Mouse (Mus musculus) lung, postnatal 10 days (tissue): Measurements from ENCODE around the gene Ankle1.
A peak's percentile ranks its signal among the peaks of the same experiment; 100 is the strongest.

ENCODE experiments used
- DNase-seq: peaks from one replicate; pipeline ENCODE4 v3.0.0; 2021

Gene Ankle1

GRCm38 (mm10) chr8:71381971-71382961 is 23.5 kb upstream of the Ankle1 start:
- peak; percentile 94 for DNase-seq

GRCm38 (mm10) chr8:71383396-71383795 is 22.4 kb upstream of the Ankle1 start:
- no peak for DNase-seq

- DNase-seq: peak; percentile 63
Observed at GRCm38 (mm10) chr8:71383860-71384259, 21.9 kb upstream of the Ankle1 start.

- no peak for DNase-seq
Observed at GRCm38 (mm10) chr8:71385212-71385835, 20.5 kb upstream of the Ankle1 start.

GRCm38 (mm10) chr8:71388267-71388666 is 17.5 kb upstream of the Ankle1 start:
- DNase-seq: peak; percentile 46

- no peak for DNase-seq
Observed at GRCm38 (mm10) chr8:71391696-71392095, 14.1 kb upstream of the Ankle1 start.

GRCm38 (mm10) chr8:71392391-71392790 is 13.4 kb upstream of the Ankle1 start:
- no peak for DNase-seq

GRCm38 (mm10) chr8:71392871-71393270 is 12.9 kb upstream of the Ankle1 start:
- peak; percentile 86 for DNase-seq

- DNase-seq: no peak
Observed at GRCm38 (mm10) chr8:71394481-71394880, 11.3 kb upstream of the Ankle1 start.

- no peak for DNase-seq
Observed at GRCm38 (mm10) chr8:71395071-71395470, 10.7 kb upstream of the Ankle1 start.

- peak; percentile 70 for DNase-seq
Observed at GRCm38 (mm10) chr8:71395629-71396028, 10.2 kb upstream of the Ankle1 start, which contains the start of gene Ushbp1. Gene Ushbp1 (minus strand): TSS chr8:71395802.

- peak; percentile 98 for DNase-seq
Observed at GRCm38 (mm10) chr8:71396639-71397305, 9.0 kb upstream of the Ankle1 start, which contains the start of gene Babam1. Gene Babam1 (plus strand): TSS chr8:71396861.

- no peak for DNase-seq
Observed at GRCm38 (mm10) chr8:71397701-71398100, 8.1 kb upstream of the Ankle1 start.

GRCm38 (mm10) chr8:71400826-71401225 is 5.0 kb upstream of the Ankle1 start:
- DNase-seq: no peak

GRCm38 (mm10) chr8:71401454-71401853 is 4.4 kb upstream of the Ankle1 start:
- DNase-seq: no peak

GRCm38 (mm10) chr8:71402446-71402964 is 3.3 kb upstream of the Ankle1 start:
- DNase-seq: no peak

- no peak for DNase-seq
Observed at GRCm38 (mm10) chr8:71403107-71403885, 2.5 kb upstream of the Ankle1 start.

GRCm38 (mm10) chr8:71404011-71404410 is 1.8 kb upstream of the Ankle1 start:
- DNase-seq: no peak

- DNase-seq: no peak
Observed at GRCm38 (mm10) chr8:71404951-71405351, 859 bp upstream of the Ankle1 start.

- peak; percentile 82 for DNase-seq
Observed at GRCm38 (mm10) chr8:71406099-71407015, 547 bp downstream of the Ankle1 start.

GRCm38 (mm10) chr8:71407441-71407840 is 1.6 kb downstream of the Ankle1 start:
- DNase-seq: no peak
